In the genomic region with DNA sequence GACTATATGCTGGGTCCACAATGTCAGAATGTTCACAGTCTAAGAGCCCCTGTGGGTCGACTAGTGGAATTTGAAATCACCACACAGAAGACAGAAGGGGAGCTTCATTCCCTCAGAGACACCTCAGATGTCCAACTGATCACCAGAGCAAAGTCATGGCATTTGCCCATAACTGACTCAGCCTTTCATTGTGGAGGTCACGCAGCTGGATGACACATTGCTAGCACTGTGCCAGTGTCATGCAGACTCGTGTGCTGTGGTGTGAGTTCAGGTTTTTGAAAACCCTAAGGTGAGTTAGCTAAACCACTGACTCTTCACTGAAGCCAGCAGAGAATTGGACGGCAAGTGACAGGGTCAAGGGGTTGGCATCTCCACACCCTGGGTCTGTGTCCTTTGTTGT, we compare ENCODE assay signal across 21 mouse cellular contexts.
DNase-seq lines count a peak whose midpoint lies in the region; ATAC-seq and TF ChIP-seq lines count a peak whose summit lies in the region.
"Had no signal": no experiment of that assay in that cellular context is flagged by ENCODE, and none has a peak within 500 bp of the region (broad histone marks: within the 10 kb centered on the region; RNA-seq: fewer than 3 reads in every experiment).

No protein-coding gene starts in this region.

- POLR2A ChIA-PET in Patski (lab: Charles Lee): interaction anchor here (1.1 to 1.6 kb wide), 3 partner anchors 24 to 63 kb away, joined by 3 to 6 read pairs (median 4); no protein-coding TSS in a partner anchor

- no peaks in the 10 kb centered on the region for H3K9me3 ChIP-seq in lung, embryonic 16.5 days (ENCODE audit: control insufficient read depth, low read length)
- H3K9me3 ChIP-seq in lung, postnatal 0 days (ENCODE audit: low read length): no peaks in the 10 kb centered on the region
- H3K9me3 ChIP-seq: heart, embryonic 15.5 days; hindbrain, embryonic 15.5 days; limb, embryonic 10.5 days; liver, embryonic 15.5 days; lung, embryonic 15.5 days had no signal

- in situ Hi-C loops in Patski (cut with MboI; ENCODE audit: low pct_unique_long_range_greater_than_20kb): no loop called here

- no peaks in the 10 kb centered on the region for H3K36me3 ChIP-seq in lung, embryonic 16.5 days (ENCODE audit: control insufficient read depth, insufficient read depth, low read length)
- H3K36me3 ChIP-seq in lung, postnatal 0 days (ENCODE audit: insufficient read depth, low read length): no peaks in the 10 kb centered on the region
- H3K36me3 ChIP-seq: heart, embryonic 15.5 days; hindbrain, embryonic 15.5 days; limb, embryonic 10.5 days; liver, embryonic 15.5 days; lung, embryonic 15.5 days had no signal

- WGBS in lung, embryonic 16.5 days: 53% methylated on average over 4 of the region's 4 CpGs
- WGBS in lung, postnatal 0 days: 53% methylated on average over 4 of the region's 4 CpGs

- no peak for TF ChIP-seq CTCF in lung, postnatal 0 days (IDR thresholded peaks at IDR 0.05)
- TF ChIP-seq CTCF in Patski (IDR thresholded peaks at IDR 0.05): no peak

- TF ChIP-seq EP300 in lung, postnatal 0 days (IDR thresholded peaks at IDR 0.05): no peak

- CTCF ChIA-PET in Patski (lab: Charles Lee): interaction anchor here (0.6 to 2.7 kb wide), 12 partner anchors 14 to 99 kb away, joined by 3 to 14 read pairs (median 4); no protein-coding TSS in a partner anchor

- H3K27ac ChIP-seq in lung, embryonic 16.5 days (ENCODE audit: low read length): no peak overlapping the region
- H3K27ac ChIP-seq in lung, postnatal 0 days (ENCODE audit: low read length): no peak overlapping the region
- H3K27ac ChIP-seq: heart, embryonic 15.5 days; limb, embryonic 10.5 days; liver, embryonic 15.5 days; macrophage had no signal

- no peak overlapping the region for H3K9ac ChIP-seq in lung, embryonic 16.5 days (ENCODE audit: low read length)
- no peak overlapping the region for H3K9ac ChIP-seq in lung, postnatal 0 days (replicated peaks; ENCODE audit: low read depth)
- H3K9ac ChIP-seq: heart, embryonic 15.5 days; hindbrain, embryonic 15.5 days; liver, embryonic 15.5 days; lung, embryonic 15.5 days had no signal

- no peak overlapping the region for H3K4me2 ChIP-seq in lung, embryonic 16.5 days (ENCODE audit: low read depth, low read length)
- H3K4me2 ChIP-seq in lung, postnatal 0 days (replicated peaks; ENCODE audit: low read depth, low read length): no peak overlapping the region
- H3K4me2 ChIP-seq: heart, embryonic 15.5 days; hindbrain, embryonic 15.5 days; liver, embryonic 15.5 days; lung, embryonic 15.5 days had no signal

- peaks cover 2% of the 10 kb centered on the region; the same call in 1 of the 2 replicates for H3K4me1 ChIP-seq in lung, embryonic 16.5 days (replicated peaks; ENCODE audit: control insufficient read depth, insufficient read depth, low read length)
- H3K4me1 ChIP-seq in lung, postnatal 0 days (ENCODE audit: insufficient read depth, low read depth, low read length): no peaks in the 10 kb centered on the region
- H3K4me1 ChIP-seq: liver, embryonic 15.5 days had no signal

- ATAC-seq in lung, embryonic 16.5 days (ENCODE audit: low read depth): 0 out of 2 replicates have a peak, but pooled peaks have one; percentile 7
- ATAC-seq in lung, postnatal 0 days: no peak
- ATAC-seq in Patski: peak; percentile 41
- ATAC-seq: CD4-positive, CD25-positive, alpha-beta regulatory T cell, adult 4 months had no signal

- no peak overlapping the region for H3K4me3 ChIP-seq in lung, embryonic 16.5 days (ENCODE audit: low read length)
- no peak overlapping the region for H3K4me3 ChIP-seq in lung, postnatal 0 days (ENCODE audit: low read depth, low read length)
- H3K4me3 ChIP-seq: heart, embryonic 15.5 days; hindbrain, embryonic 15.5 days; limb, embryonic 10.5 days; liver, embryonic 15.5 days; lung, embryonic 15.5 days had no signal

- no peak for DNase-seq in lung, postnatal 0 days (ENCODE audit: low spot score)
- no peak for DNase-seq in Patski (ENCODE audit: low read depth, low spot score)
- peak; percentile 68 for DNase-seq in adrenal gland, postnatal 14 days
- DNase-seq in layer of hippocampus, adult 11-12 months (ENCODE audit: low spot score): no peak
- no peak for DNase-seq in embryo, embryonic 9.5 days (ENCODE audit: extremely low spot score)
- no peak for DNase-seq in kidney, adult 18-20 months
- DNase-seq: cerebellum, adult 18-20 months; gastrocnemius, postnatal 36 days; heart, postnatal 36 days; kidney, adult 8-10 months; liver; right cerebral cortex, postnatal 25 days; thymus, postnatal 25 days had no signal

- H3K27me3 ChIP-seq in lung, embryonic 16.5 days (ENCODE audit: control insufficient read depth, insufficient read depth, low read depth, low read length): no peaks in the 10 kb centered on the region
- H3K27me3 ChIP-seq in lung, postnatal 0 days (replicated peaks; ENCODE audit: insufficient read depth, low read length): no peaks in the 10 kb centered on the region
- H3K27me3 ChIP-seq in Patski: no peaks in the 10 kb centered on the region
- H3K27me3 ChIP-seq: hindbrain, embryonic 15.5 days; liver, embryonic 15.5 days; lung, embryonic 15.5 days had no signal
